Mouse (Mus musculus) CD4-positive, CD25-positive, alpha-beta regulatory T cell (primary cell): ENCODE data around the gene 4930522L14Rik. TPM values are rescaled to one million over a fixed set of nuclear protein-coding genes. Genes with fewer than 3 reads are reported as not detected.

Experiments used
- polyA plus RNA-seq: library from polyadenylated mRNA; unstranded; fragments of 100-300 nt; shearing (Covaris generic); gene quantifications from one replicate; pipeline ENCODE4 v1.2.1, GENCODE M21; 2017

Gene 4930522L14Rik
- polyA plus RNA-seq: 18.9 TPM

DNA sequence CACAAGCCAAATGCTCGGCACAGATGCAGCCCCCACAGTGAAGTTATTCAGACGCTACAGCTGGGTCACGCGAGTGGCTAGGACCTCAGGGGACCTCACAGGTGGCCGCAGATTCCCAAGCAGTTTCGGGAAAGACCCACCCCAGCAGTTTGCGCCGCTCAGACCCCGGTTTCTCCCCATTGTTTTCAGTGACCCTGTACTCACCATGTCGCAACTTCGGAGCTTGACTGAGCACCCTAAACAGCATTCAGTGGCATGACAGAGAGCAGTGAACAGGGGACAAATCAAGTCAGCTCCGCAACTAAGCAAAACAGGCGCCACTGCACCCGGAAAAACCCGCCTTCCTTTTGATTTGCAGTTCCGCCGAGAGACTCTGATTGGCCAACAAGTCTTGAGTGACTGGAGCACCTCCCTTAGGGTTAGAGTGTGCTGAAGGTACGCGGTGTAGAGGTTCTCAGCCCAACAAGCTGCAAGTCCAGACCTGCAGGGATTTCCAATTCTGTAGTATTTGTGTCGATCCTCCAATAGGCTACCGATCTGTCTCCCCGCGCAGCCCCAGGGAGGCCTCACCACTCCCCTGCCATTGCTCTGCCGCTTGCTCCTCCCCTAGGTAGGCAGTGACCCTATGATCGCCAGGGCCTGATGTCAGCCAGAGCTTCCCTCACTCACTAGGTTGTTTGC lies at the start of gene 4930522L14Rik:
Gene 4930522L14Rik (minus strand): TSS at position 496 of the 681 bp plus-strand sequence.

DNA sequence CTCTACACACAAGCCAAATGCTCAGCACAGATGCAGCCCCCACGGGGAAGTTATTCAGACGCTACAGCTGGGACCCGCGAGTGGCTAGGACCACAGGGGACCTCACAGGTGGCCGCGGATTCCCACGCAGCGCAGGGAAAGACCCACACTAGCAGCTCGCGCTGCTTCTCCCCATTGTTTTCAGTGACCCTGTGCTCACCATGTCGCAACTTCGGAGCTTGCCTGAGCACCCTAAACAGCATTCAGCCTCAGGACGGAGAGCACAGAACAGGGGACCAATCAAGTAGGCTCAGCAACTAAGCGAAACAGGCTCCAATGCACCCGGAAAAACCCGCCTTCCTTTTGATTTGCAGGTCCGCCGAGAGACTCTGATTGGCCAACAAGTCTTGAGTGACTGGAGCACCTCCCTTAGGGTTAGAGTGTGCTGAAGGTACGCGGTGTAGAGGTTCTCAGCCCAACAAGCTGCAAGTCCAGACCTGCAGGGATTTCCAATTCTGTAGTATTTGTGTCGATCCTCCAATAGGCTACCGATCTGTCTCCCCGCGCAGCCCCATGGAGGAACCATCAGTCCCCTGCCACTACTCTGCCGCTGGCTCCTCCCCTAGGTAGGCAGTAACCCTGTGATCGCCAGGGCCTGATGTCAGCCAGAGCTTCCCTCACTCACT lies 61.0 kb downstream of the 4930522L14Rik start, which contains the start of gene 5430403G16Rik:
Gene 5430403G16Rik (minus strand): TSS at position 505 of the 665 bp plus-strand sequence.

Other genes with a start within 250 kb of the 4930522L14Rik start
- 68.3 TPM for gene Crlf2, start 192.9 kb downstream of the 4930522L14Rik start, polyA plus RNA-seq
- gene 5430403G16Rik, start 60.8 kb downstream of the 4930522L14Rik start, polyA plus RNA-seq: 6.8 TPM
- gene Gm15446, start 171.5 kb upstream of the 4930522L14Rik start, polyA plus RNA-seq: 16.0 TPM
- gene Zfp932, start 244.6 kb upstream of the 4930522L14Rik start, polyA plus RNA-seq: 25.4 TPM